Mouse (Mus musculus): ENCODE measurements at regions not wholly inside any gene's neighbourhood (a gene's known extent, or its start where the extent isn't known, plus 50 kb on each side); places are given as distances from the start of the nearest gene placed in this dataset.
"Not testable (repeated sequence)": the region's sequence is repeated elsewhere in the genome, so short reads cannot be mapped to it uniquely, and the experiment has no call there.

DNA sequence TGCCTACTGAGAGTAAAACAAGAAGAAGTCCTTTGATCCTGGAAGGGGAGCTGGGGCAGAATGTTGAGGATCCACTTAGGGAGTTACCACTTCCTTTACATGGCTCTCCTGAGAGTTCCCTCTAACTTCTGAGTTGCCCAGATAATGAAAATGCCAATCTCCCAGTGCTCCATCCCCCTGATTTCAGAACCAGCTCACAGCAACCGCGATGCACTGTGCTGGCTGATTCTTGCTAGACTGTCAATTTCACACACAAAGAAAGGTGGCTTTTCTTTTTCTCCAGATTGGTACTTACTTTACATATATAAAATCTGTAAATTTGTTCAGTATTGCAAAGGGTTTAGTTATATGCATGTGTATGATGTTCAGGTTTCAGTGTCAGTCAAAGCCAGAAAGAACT is 1248.1 kb upstream of the Adam24 start:
- peak; percentile 64; the same call in 1 of the 2 replicates for ATAC-seq
- Histone ChIP-seq H3K4me2 (ENCODE audit: low read length) (no peak overlapping the region), H3K27ac (ENCODE audit: low read length) (no peak overlapping the region), H3K9me3 (replicated peaks; ENCODE audit: control insufficient read depth, low read length, poor library complexity, severe bottlenecking) (no peaks in the 10 kb centered on the region), H3K4me3 (ENCODE audit: low read depth, low read length) (no peak overlapping the region), H3K27me3 (ENCODE audit: control insufficient read depth, insufficient read depth, low read depth, low read length) (no peaks in the 10 kb centered on the region), H3K36me3 (ENCODE audit: control insufficient read depth, insufficient read depth, low read length) (no peaks in the 10 kb centered on the region), H3K4me1 (ENCODE audit: control insufficient read depth, insufficient read depth, low read length) (no peaks in the 10 kb centered on the region), H3K9ac (ENCODE audit: low read depth, low read length) (no peak overlapping the region)
- WGBS, result 62% methylated on average over 2 of the region's 2 CpGs

DNA sequence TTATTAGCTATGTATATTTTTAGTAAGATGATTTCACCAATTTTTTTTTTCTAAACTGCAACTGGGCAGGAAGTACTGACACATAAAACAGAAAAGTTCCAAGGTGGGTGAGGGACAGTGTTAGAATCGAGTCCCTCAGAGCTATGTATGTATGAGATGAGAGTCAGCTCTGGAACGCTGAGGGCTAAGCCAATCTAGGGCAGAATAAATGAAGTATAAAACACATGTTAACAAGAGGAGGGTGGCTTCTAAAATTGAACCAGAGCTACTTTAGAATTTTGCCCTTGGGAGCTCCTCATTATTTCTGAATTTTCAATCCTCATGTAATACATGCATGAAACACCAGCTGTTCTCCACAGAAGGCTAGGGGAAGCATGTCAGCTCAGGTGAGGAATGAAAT is 1247.5 kb upstream of the Adam24 start:
- peak; percentile 76; the same call in 1 of the 2 replicates for ATAC-seq
- Histone ChIP-seq H3K9ac (ENCODE audit: low read depth, low read length) (no peak overlapping the region), H3K4me1 (ENCODE audit: control insufficient read depth, insufficient read depth, low read length) (no peaks in the 10 kb centered on the region), H3K9me3 (replicated peaks; ENCODE audit: control insufficient read depth, low read length, poor library complexity, severe bottlenecking) (no peaks in the 10 kb centered on the region), H3K4me2 (ENCODE audit: low read length) (no peak overlapping the region), H3K36me3 (ENCODE audit: control insufficient read depth, insufficient read depth, low read length) (no peaks in the 10 kb centered on the region), H3K27me3 (ENCODE audit: control insufficient read depth, insufficient read depth, low read depth, low read length) (no peaks in the 10 kb centered on the region), H3K4me3 (ENCODE audit: low read depth, low read length) (no peak overlapping the region), H3K27ac (ENCODE audit: low read length) (no peak overlapping the region)
- WGBS, result 71% methylated on average over 2 of the region's 2 CpGs

DNA sequence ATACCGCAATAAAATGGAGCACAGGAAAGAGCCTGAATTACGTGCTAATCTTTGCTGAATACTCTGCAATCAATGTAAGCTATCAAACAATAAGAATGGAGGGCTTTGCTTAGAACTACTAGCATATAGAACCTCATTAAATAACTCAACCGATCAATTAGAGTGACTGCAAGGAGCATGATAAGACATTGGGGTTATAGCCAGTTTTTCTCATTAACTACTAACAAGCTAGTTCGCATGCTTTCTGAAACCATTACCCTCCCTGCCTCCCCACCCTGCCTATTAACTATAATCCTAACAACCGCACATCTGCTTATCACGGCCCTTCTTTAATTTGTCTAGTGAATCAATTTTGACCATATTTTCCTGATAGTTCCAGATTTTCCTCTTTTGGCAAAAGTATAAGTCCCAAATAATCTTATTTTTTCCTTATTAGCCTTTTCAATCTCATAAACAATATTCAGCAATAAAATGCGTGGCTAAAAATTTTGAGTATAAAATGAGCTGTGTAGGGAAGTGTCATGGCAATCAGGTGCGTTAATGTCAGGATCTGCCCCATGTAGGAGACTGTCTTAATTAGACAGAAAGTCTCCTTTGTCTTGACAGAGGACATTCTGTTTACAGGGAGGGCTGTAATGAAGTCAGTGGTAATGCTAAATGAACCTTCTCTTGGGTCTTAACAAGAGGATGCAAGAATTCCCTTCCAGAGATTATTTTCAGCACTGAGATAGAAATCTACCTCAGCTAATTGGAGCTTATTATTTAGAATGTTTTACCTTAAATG is 1234.1 kb upstream of the Adam24 start:
- no peaks in the 10 kb centered on the region for H3K27me3 ChIP-seq (ENCODE audit: control insufficient read depth, insufficient read depth, low read depth, low read length)
- H3K27ac ChIP-seq (ENCODE audit: low read length), result no peak overlapping the region
- no peaks in the 10 kb centered on the region for H3K9me3 ChIP-seq (replicated peaks; ENCODE audit: control insufficient read depth, low read length, poor library complexity, severe bottlenecking)
- WGBS, result 72% methylated on average over 8 of the region's 8 CpGs
- H3K4me3 ChIP-seq (ENCODE audit: low read depth, low read length), result no peak overlapping the region
- no peak overlapping the region for H3K4me2 ChIP-seq (ENCODE audit: low read length)
- no peaks in the 10 kb centered on the region for H3K36me3 ChIP-seq (ENCODE audit: control insufficient read depth, insufficient read depth, low read length)
- no peak for ATAC-seq
- H3K4me1 ChIP-seq (ENCODE audit: control insufficient read depth, insufficient read depth, low read length), result no peaks in the 10 kb centered on the region
- no peak overlapping the region for H3K9ac ChIP-seq (ENCODE audit: low read depth, low read length)

DNA sequence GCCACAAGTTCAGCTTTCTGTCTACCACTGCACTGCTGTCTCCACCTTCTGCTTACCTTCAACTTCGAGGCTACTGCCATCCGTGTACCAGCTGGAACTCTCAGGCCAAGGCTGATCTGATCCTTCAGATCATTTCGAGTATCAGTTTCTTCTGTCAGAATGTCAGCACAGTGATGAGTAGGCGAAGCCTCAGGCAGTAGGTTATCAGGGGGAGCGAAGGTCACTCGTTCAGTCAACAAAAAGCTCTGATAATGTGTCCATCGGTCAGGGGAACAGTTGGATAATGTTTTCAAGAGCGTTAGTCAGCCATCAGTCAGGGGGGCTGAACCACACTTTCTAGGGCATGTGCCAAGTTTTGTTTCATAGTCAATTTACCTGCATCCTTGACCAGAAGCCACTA is 1183.7 kb upstream of the Adam24 start:
- not testable (repeated sequence) for H3K4me2 ChIP-seq (ENCODE audit: low read length); H3K27me3 ChIP-seq (ENCODE audit: control insufficient read depth, insufficient read depth, low read depth, low read length); H3K27ac ChIP-seq (ENCODE audit: low read length); H3K36me3 ChIP-seq (ENCODE audit: control insufficient read depth, insufficient read depth, low read length); ATAC-seq; H3K9me3 ChIP-seq (replicated peaks; ENCODE audit: control insufficient read depth, low read length, poor library complexity, severe bottlenecking); H3K4me3 ChIP-seq (ENCODE audit: low read depth, low read length); H3K9ac ChIP-seq (ENCODE audit: low read depth, low read length); H3K4me1 ChIP-seq (ENCODE audit: control insufficient read depth, insufficient read depth, low read length)
- 92% methylated on average over 8 of the region's 8 CpGs for WGBS

DNA sequence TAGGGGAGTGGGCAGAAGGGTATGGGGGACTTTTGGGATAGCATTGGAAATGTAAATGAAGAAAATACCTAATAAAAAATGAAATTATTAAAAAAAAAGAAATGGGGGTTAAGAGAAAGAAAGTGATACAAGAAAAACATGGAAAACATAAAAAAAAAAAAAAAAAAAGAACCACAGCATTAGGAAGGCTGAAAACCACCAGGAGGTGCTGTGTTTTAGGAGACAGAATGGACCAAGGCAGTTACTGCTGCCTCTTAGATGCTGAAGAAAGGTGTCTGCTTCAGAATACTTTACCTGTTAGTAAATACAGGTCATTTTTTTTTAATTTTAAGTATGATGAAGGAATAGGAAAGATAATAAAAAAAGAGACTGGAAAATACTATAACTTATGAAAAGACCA is 1174.5 kb upstream of the Adam24 start:
- no peak overlapping the region for H3K9ac ChIP-seq (ENCODE audit: low read depth, low read length)
- H3K27me3 ChIP-seq (ENCODE audit: control insufficient read depth, insufficient read depth, low read depth, low read length), result no peaks in the 10 kb centered on the region
- no peak overlapping the region for H3K4me3 ChIP-seq (ENCODE audit: low read depth, low read length)
- no peaks in the 10 kb centered on the region for H3K4me1 ChIP-seq (ENCODE audit: control insufficient read depth, insufficient read depth, low read length)
- ATAC-seq, result no peak
- H3K36me3 ChIP-seq (ENCODE audit: control insufficient read depth, insufficient read depth, low read length), result no peaks in the 10 kb centered on the region
- H3K9me3 ChIP-seq (replicated peaks; ENCODE audit: control insufficient read depth, low read length, poor library complexity, severe bottlenecking), result no peaks in the 10 kb centered on the region
- H3K27ac ChIP-seq (ENCODE audit: low read length), result no peak overlapping the region
- no peak overlapping the region for H3K4me2 ChIP-seq (ENCODE audit: low read length)

DNA sequence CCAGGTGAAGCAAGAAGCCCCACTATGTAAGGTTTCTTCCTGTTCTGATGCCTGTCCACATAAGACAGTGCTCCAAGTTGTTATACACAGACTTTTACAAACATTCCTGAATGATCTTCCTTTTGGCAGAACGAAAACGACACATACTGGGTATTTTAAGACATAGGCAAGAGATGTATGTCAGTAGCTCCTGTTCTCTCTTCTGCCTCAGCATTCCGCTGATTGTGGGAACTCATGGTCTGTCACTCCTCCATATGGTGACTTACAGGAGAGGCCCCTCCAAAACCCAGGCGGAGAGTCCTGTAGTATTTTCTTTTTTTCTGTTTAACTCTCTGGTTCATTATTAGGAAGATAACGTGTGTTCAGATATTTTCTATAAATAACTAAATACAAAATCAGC is 1170.6 kb upstream of the Adam24 start:
- WGBS, result 89% methylated on average over 5 of the region's 5 CpGs
- H3K9ac ChIP-seq (ENCODE audit: low read depth, low read length), result no peak overlapping the region
- H3K9me3 ChIP-seq (replicated peaks; ENCODE audit: control insufficient read depth, low read length, poor library complexity, severe bottlenecking), result no peaks in the 10 kb centered on the region
- no peak overlapping the region for H3K4me3 ChIP-seq (ENCODE audit: low read depth, low read length)
- H3K27me3 ChIP-seq (ENCODE audit: control insufficient read depth, insufficient read depth, low read depth, low read length), result no peaks in the 10 kb centered on the region
- no peaks in the 10 kb centered on the region for H3K4me1 ChIP-seq (ENCODE audit: control insufficient read depth, insufficient read depth, low read length)
- no peak for ATAC-seq
- no peak overlapping the region for H3K4me2 ChIP-seq (ENCODE audit: low read length)
- H3K27ac ChIP-seq (ENCODE audit: low read length), result no peak overlapping the region
- no peaks in the 10 kb centered on the region for H3K36me3 ChIP-seq (ENCODE audit: control insufficient read depth, insufficient read depth, low read length)

DNA sequence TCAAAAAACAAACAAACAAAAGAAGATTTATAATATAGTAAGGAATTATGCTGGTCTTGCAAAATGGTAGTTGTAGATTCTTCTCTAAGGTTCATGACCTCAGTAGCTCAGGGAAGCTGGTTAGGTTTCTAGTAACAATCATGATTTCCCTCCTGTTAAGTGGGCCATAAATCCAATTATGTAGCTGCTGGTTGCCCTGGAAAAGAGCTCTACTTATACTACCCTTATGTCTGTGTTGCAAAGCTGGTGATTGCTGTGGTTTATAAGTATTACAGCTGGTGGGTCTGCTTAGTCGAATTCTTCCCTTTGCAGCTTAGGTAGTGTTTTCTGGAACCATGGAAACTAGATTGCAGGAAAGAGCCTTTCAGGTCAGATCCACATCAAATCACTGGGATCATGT is 1161.9 kb upstream of the Adam24 start:
- no peak overlapping the region for H3K9ac ChIP-seq (ENCODE audit: low read depth, low read length)
- H3K27me3 ChIP-seq (ENCODE audit: control insufficient read depth, insufficient read depth, low read depth, low read length), result no peaks in the 10 kb centered on the region
- no peaks in the 10 kb centered on the region for H3K9me3 ChIP-seq (replicated peaks; ENCODE audit: control insufficient read depth, low read length, poor library complexity, severe bottlenecking)
- ATAC-seq, result no peak
- H3K36me3 ChIP-seq (ENCODE audit: control insufficient read depth, insufficient read depth, low read length), result no peaks in the 10 kb centered on the region
- WGBS, result 66% methylated on average over 1 of the region's 1 CpGs
- H3K4me2 ChIP-seq (ENCODE audit: low read length), result no peak overlapping the region
- H3K27ac ChIP-seq (ENCODE audit: low read length), result no peak overlapping the region
- H3K4me3 ChIP-seq (ENCODE audit: low read depth, low read length), result no peak overlapping the region
- no peaks in the 10 kb centered on the region for H3K4me1 ChIP-seq (ENCODE audit: control insufficient read depth, insufficient read depth, low read length)

All from midbrain, embryonic 16.5 days (tissue).